Mouse (Mus musculus) adipose tissue, adult 10 weeks (tissue): ENCODE data around the gene H1fx. TPM values are rescaled to one million over a fixed set of nuclear protein-coding genes. Genes with fewer than 3 reads are reported as not detected.

ENCODE experiments used
- polyA plus RNA-seq: library from polyadenylated mRNA; stranded (reverse); fragments of 350-450 nt; fragmentation: Illumina TruSeq; extraction: RNeasy Lipid Tissue Mini Kit (QIAGEN cat#74804); gene quantifications from one replicate; pipeline ENCODE4 v1.2.3, GENCODE M21; 2014; ENCODE audit warnings: low read depth, low replicate concordance

Gene H1fx
- polyA plus RNA-seq, result 7.9 TPM

GRCm38 (mm10) chr6:87981547-87982256 is at the start of gene H1fx:
TSS of gene H1fx (minus strand) at chr6:87981637.

Other genes starting within 250 kb of the H1fx start
- 1.5 TPM for gene Gp9, start 203.6 kb downstream of the H1fx start, polyA plus RNA-seq
- gene Rab43, start 169.5 kb downstream of the H1fx start, polyA plus RNA-seq, result 31.3 TPM
- not detected for gene Gm45140, start 145.8 kb downstream of the H1fx start, polyA plus RNA-seq
- gene Isy1, start 142.8 kb downstream of the H1fx start, polyA plus RNA-seq, result 25.6 TPM
- gene Cnbp, start 130.5 kb downstream of the H1fx start, polyA plus RNA-seq, result 298 TPM
- 95.9 TPM for gene Copg1, start 93.8 kb downstream of the H1fx start, polyA plus RNA-seq
- gene Hmces, start 67.7 kb downstream of the H1fx start, polyA plus RNA-seq, result 29.7 TPM
- gene Rab7, start 63.6 kb upstream of the H1fx start, polyA plus RNA-seq, result 258 TPM
- gene Rpn1, start 102.8 kb upstream of the H1fx start, polyA plus RNA-seq, result 210 TPM
- 13.1 TPM for gene Gata2, start 212.3 kb upstream of the H1fx start, polyA plus RNA-seq
- gene Dnajb8, start 240.6 kb upstream of the H1fx start, polyA plus RNA-seq, result 19.8 TPM